Mouse (Mus musculus) ES-CJ7 (cell line): ENCODE measurements around the gene Hoxc5.

Experiments used
- DNase-seq: peaks from one replicate; pipeline ENCODE4 v3.0.0; 2011; ENCODE audit warnings: low read depth, low spot score

Gene Hoxc5

DNA sequence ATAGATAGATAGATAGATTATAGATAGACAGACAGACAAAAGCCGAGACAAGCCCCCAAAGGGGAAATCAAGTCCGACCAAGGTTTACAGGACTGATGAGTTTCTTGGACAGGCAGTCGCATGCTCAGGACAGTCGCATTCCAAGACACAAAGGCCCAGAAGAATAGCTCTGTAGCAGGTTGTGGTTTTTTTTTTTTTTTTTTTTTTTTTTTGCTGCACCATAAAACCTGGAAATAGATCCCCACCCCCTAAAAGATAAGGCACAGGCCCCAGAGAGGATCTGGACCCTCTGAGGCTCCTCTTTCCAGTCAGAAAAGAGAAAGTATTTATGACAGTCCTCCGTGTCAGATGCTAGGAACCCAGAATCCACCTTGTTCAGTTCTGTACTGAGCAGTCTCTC, 20.8 kb downstream of the Hoxc5 start:
- no peak for DNase-seq

- no peak for DNase-seq
Observed at GRCm38 (mm10) chr15:102990461-102991397, 23.5 kb downstream of the Hoxc5 start, which contains the start of gene Hoxc8. TSS of gene Hoxc8 (plus strand) at chr15:102990607.

DNA sequence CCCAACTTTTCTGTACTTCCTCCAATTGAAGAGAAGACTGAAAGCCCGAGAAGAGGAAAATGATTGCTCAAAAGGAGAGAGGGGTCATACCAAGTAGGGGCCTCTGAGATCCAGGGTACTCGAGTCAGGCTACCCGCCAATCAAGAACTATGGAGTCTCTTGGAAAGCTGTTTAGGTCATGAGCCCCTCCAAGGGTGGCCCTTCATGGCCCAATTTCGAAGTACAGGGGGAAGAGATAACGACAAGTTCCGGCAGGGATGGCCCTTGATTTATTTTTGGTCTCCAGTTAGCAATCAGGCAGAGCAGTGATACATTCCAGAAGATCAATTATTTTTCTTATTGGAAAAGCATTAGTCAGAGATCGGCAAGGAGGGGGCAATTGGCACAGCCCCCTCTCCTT, 24.5 kb downstream of the Hoxc5 start:
- DNase-seq = no peak

- DNase-seq = no peak
Observed at GRCm38 (mm10) chr15:102992206-102992605, 25.0 kb downstream of the Hoxc5 start.

- DNase-seq = no peak
Observed at GRCm38 (mm10) chr15:102992863-102993262, 25.6 kb downstream of the Hoxc5 start.

DNA sequence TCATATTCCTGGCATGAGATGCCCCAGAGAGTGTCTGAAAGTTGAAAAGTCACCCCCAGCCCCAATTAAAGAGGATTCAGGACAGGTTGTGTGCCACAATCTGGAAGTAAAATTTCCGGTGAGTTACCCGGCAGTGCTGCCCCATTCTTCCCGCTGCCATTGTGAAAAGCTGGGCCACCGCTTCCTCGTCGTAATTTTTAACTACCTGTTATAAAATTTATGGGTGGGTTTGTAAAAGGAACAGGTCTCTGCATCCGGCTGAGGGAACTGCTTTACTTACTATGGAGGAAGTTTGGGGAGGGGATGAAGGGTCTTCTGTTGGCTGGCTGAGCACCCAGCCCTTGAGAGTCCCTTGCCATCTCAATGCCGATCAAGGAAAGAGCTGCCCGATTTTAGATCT, 29.3 kb downstream of the Hoxc5 start:
- no peak for DNase-seq

GRCm38 (mm10) chr15:102997431-102997830, 30.2 kb downstream of the Hoxc5 start:
- DNase-seq = no peak

DNA sequence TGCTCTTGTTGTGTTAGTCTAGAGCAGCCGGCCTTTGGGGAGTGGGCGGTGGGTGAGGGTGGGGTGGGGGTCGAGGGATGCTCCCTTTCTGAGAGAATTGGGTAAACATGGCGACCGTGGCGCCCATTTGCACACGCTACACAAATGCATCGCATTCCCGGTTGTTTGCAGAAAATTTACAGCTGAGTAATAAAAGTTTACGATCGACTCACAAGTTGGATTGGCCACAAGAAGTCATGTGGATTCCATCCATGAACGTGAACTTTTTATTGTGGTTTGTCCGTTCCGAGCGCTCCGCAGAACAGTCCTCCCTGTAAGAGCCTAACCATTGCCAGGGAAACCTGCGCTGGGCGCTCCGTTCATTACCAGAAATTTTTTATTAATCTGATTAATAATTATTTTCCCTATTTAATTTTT, 30.7 kb downstream of the Hoxc5 start, which contains the start of gene Hoxc6:
Gene Hoxc6, plus strand, starts transcription at position 319 of the 417 bp plus-strand sequence.
- DNase-seq = no peak

DNA sequence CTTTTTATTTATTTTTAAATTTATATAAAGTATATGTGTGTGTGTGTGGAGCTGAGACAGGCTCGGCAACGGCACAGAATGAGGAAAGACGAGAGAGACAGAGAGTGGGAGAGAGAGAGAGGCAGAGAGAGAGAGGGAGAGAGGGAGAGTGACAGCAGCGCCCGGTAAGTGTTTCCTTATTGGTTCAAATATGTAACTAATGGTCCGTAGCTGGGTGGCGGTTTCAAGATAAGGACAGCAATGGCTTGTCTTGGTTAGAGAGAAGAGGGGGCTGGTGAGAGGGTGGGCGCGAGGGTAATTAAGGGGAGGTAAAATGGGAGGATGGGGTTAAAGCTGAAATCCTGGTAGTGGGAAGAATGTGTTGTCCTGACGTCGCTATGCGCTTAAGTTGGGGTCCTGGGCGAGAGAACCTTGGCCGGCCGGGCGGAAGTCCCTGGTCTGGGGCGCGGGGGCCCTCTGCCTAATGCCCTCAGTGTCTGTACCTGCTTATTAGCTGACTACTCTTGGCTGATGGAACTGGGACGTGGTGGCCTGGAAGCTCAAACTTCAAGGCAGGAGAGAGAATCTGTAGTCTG, 31.5 kb downstream of the Hoxc5 start:
- DNase-seq = no peak

DNA sequence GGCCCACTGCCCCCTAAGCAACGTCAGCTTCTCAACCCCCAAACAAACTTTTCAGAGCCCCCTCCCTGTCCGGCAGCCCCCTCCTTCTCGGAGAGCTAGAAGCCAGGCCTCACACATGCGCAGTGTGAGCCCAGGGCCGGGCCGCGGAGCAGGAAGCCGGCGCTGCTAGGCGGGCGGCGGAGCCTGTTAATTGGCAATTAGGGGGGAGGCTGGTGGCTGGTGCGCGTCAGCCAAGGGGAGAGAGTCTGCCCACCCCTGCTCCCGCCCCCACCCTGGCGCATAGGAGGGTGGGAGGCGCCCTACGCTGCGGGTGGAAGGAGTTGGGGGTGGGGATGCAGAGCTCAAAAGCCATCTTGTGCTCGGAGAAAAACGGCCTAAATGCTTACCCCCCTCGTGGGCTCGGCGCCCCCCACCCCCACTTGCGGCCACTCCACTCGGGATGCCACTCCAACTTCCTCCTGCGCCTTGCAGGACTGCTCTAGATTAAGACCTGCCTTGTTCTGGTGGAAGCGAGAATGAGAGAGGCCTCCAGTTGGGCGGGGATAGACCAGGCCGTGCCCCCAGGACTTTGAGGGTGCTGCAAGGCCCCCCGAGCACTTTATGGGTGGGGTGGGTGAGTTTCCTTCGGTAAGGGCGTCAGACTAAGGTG, 32.1 kb downstream of the Hoxc5 start:
- peak; percentile 76 for DNase-seq

- no peak for DNase-seq
Observed at GRCm38 (mm10) chr15:102999955-103000354, 32.7 kb downstream of the Hoxc5 start.

DNA sequence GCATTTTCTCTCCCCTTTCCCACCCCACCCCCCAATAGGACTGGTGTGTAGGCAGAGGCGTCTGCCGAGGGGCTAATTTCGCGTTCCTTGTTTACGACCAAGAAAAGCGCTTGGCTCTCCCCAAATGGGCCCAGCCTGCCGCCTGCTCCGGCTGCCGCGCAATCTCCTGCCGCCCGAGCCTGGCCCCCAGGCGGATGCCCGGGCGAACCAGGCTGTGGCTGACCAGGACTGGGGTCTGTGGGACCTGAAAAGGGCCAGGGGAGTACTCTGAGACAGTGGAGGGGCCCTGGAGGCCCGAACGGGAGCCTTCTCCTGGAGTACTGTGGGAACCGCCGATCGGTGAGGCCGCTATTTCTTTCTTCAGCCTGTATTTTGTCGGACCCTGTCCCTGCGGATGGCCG, 33.3 kb downstream of the Hoxc5 start:
- no peak for DNase-seq

DNA sequence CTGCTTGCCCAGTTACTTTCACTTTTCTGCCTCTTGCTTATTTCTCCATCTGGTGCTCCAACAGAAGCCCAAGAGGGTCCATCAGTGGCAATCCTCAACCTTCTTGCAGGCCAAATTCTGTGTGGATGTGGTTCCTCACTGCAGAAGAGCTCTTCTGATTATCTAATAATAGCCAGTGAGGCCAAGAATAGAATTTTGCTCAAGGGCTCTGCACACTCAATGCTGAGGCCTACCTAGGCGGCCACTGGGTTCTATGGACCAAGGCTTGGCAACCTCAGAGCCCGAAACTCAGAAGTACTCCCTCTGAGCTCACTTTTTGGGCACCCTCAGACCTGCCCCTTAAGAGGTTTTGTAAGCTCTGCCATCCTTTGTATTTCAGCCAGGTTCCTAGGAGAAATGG, 34.1 kb downstream of the Hoxc5 start:
- no peak for DNase-seq

GRCm38 (mm10) chr15:103002156-103002555, 34.9 kb downstream of the Hoxc5 start:
- no peak for DNase-seq

DNA sequence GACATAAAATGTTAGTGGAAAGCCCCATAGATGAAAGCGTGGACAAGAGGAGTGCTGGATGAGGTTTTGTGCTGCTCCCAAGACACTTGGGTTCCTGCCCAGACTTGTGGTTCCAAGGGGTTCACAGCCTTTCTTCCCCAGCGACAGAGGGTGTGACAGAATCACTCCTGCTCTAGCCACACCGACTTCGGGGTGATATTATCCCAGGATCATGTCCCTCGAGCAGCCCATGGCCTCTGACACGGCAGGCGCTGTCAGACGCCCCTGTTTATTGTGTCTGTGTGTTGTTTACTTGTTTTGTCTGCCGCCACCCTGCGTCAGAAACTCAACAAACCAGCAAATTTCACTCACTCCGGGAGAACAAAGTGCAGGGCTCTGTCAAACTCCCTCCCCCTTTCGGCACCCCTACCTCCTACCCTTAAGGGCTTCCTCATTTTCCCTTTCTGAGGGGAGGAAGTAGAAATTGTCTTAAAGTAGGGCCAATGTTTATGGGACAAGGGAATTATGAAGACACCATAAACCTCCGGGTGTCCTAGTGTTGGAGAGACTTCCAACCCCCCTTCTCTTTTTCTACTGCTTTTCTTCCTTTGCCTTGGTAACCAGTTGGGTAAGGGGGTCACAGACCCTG, 35.7 kb downstream of the Hoxc5 start:
- no peak for DNase-seq

DNA sequence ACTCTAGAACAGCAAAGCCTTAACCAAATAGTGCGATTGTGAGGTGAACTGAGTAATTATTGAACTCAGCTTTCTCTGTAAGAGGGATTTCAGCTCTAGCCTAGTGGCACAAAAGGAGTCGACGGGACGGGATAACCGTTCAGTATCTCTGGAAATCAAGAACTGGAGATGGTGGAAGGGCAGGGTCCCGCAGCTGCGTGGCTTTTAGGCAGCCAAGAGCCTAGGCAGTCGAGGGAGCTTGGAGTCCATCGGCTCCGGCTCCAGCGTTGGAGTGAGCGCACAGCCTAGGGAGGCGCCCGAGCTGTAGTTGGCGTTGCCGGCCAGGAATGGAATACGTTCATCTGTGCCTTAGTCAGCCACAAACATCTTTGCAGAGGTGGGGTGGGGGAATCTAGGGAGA, 38.1 kb downstream of the Hoxc5 start:
- DNase-seq = peak; percentile 60

GRCm38 (mm10) chr15:103005797-103006196, 38.6 kb downstream of the Hoxc5 start:
- DNase-seq = no peak

- no peak for DNase-seq
Observed at GRCm38 (mm10) chr15:103006326-103006725, 39.1 kb downstream of the Hoxc5 start.

DNA sequence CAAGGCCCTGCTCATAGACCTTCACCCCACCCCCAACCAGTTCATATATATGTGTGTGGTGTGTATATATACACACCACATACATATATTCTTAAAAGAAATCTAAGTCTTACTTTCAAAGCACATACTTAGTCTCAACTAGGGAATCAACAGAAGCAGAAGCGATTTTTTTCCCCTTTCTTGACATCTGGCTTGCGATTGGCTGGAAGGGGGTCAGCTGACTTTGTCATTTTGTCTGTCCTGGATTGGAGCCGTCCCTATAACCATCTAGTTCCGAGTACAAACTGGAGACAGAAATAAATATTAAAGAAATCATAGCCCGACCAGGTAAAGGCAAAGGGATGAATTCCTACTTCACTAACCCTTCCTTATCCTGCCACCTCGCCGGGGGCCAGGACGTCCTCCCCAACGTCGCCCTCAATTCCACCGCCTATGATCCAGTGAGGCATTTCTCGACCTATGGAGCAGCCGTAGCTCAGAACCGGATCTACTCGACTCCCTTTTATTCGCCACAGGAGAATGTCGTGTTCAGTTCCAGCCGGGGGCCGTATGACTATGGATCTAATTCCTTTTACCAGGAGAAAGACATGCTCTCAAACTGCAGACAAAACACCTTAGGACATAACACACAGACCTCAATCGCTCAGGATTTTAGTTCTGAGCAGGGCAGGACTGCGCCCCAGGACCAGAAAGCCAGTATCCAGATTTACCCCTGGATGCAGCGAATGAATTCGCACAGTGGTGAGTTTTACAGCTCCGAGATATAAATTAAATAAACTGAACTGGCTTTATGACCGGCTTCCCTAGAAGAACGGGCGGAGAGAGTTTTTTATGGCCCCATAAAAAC, 42.2 kb downstream of the Hoxc5 start:
- no peak for DNase-seq

DNA sequence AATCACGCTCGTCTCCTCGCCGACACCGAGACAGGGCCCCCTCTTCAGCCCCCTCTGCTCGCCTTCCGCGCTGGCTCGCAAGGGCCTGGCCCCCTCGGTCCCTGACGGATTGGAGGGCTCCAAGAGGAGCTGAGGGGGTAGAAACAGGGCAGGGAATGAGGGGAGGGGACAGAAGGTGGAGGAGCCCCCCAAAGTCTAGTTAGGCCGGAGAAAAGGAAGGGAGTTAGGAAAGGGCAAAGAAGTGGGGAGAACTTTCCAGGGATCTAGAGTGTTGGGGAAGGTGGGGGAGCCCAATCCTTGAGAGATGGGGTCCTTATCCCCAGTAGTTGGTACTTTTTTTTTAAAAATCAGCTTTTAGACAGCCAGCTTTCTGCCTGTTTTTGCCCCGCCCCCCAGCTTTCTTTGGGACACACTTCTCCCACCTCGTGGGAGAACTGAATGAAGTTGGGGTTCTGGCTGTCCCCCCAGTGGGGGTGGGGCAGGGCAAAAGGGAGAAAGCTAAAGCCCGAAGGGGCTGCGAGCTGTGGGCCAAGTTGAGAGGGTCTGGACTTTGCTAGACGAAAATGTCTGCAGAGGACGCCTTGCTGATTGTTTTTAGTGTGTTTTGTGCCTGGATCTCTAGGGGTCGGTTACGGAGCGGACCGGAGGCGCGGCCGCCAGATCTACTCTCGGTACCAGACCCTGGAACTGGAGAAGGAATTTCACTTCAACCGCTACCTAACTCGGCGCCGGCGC, 43.0 kb downstream of the Hoxc5 start:
- peak; percentile 43 for DNase-seq
